Mouse (Mus musculus): Measurements from ENCODE around the gene Gast.

GRCm38 (mm10) chr11:100332766-100333515, 1.3 kb upstream of the Gast start:
- no peak for TF ChIP-seq CTCF (IDR thresholded peaks at IDR 0.05; ENCODE audit: low read depth)
- no peak for TF ChIP-seq EP300 (IDR thresholded peaks at IDR 0.05; ENCODE audit: low read depth)
